Mouse (Mus musculus): ENCODE measurements around the gene Adrm1. TPM values are rescaled to one million over a fixed set of nuclear protein-coding genes. Genes with fewer than 3 reads are reported as not detected.
A peak's percentile ranks its signal among the peaks of the same experiment; 100 is the strongest.

The Adrm1 gene
- total and polyA plus RNA-seq, 3 experiments = 76.0 to 89.0 (median 79.2) TPM

- H3K27me3 ChIP-seq (ENCODE audit: control insufficient read depth, insufficient read depth, low read length) = no peaks in the 10 kb centered on the region
- intact Hi-C loops (cut with DNase I) = no loop called here
- TF ChIP-seq EP300 (IDR thresholded peaks at IDR 0.05; ENCODE audit: insufficient read depth, low read depth, low read length) = no peak
- no peak for TF ChIP-seq CTCF (IDR thresholded peaks at IDR 0.05)
- no peaks in the 10 kb centered on the region for H3K36me3 ChIP-seq (ENCODE audit: control insufficient read depth, insufficient read depth, low read length)
- no peak overlapping the region for H3K4me3 ChIP-seq
- H3K9ac ChIP-seq (ENCODE audit: low read depth, low read length) = no peak overlapping the region
- 91% methylated on average over 5 of the region's 5 CpGs for WGBS
- peaks cover 14% of the 10 kb centered on the region for H3K4me1 ChIP-seq (ENCODE audit: control insufficient read depth, insufficient read depth, low read length)
- DNase-seq = no peak
- H3K27ac ChIP-seq = no peak overlapping the region
- H3K79me2 ChIP-seq (replicated peaks; ENCODE audit: control insufficient read depth, insufficient read depth, low read length) = no peaks in the 10 kb centered on the region
Observed at GRCm38 (mm10) chr2:180174121-180174520, 2.8 kb downstream of the Adrm1 start.

- intact Hi-C loops (cut with DNase I) = no loop called here
- H3K4me1 ChIP-seq (ENCODE audit: control insufficient read depth, insufficient read depth, low read length) = peaks cover 14% of the 10 kb centered on the region
- TF ChIP-seq CTCF (IDR thresholded peaks at IDR 0.05) (no peak), EP300 (IDR thresholded peaks at IDR 0.05; ENCODE audit: insufficient read depth, low read depth, low read length) (no peak), POLR2A (IDR thresholded peaks at IDR 0.05; ENCODE audit: insufficient read depth, low read depth, low read length) (no peak)
- no peak for DNase-seq
- H3K27me3 ChIP-seq (ENCODE audit: control insufficient read depth, insufficient read depth, low read length) = no peaks in the 10 kb centered on the region
- WGBS = 81% methylated on average over 7 of the region's 7 CpGs
- H3K4me3 ChIP-seq = no peak overlapping the region
- no peaks in the 10 kb centered on the region for H3K36me3 ChIP-seq (ENCODE audit: control insufficient read depth, insufficient read depth, low read length)
- H3K27ac ChIP-seq = no peak overlapping the region
- no peak overlapping the region for H3K9ac ChIP-seq (ENCODE audit: low read depth, low read length)
- no peaks in the 10 kb centered on the region for H3K79me2 ChIP-seq (replicated peaks; ENCODE audit: control insufficient read depth, insufficient read depth, low read length)
Observed at GRCm38 (mm10) chr2:180175725-180176124, 4.4 kb downstream of the Adrm1 start.

GRCm38 (mm10) chr2:180181542-180181941, 10.3 kb downstream of the Adrm1 start:
- Histone ChIP-seq H3K79me2 (replicated peaks; ENCODE audit: control insufficient read depth, insufficient read depth, low read length) (no peaks in the 10 kb centered on the region), H3K9ac (ENCODE audit: low read depth, low read length) (no peak overlapping the region), H3K27ac (no peak overlapping the region), H3K4me3 (no peak overlapping the region), H3K36me3 (ENCODE audit: control insufficient read depth, insufficient read depth, low read length) (no peaks in the 10 kb centered on the region), H3K27me3 (ENCODE audit: control insufficient read depth, insufficient read depth, low read length) (no peaks in the 10 kb centered on the region), H3K4me1 (ENCODE audit: control insufficient read depth, insufficient read depth, low read length) (no peaks in the 10 kb centered on the region)
- 81% methylated on average over 9 of the region's 9 CpGs for WGBS
- DNase-seq = no peak
- intact Hi-C loops (cut with DNase I) = no loop called here
- TF ChIP-seq EP300 (IDR thresholded peaks at IDR 0.05; ENCODE audit: insufficient read depth, low read depth, low read length) (no peak), CTCF (IDR thresholded peaks at IDR 0.05) (no peak), POLR2A (IDR thresholded peaks at IDR 0.05; ENCODE audit: insufficient read depth, low read depth, low read length) (no peak)

GRCm38 (mm10) chr2:180184011-180184751, 12.9 kb downstream of the Adrm1 start:
- no peak for DNase-seq
- intact Hi-C loops (cut with DNase I) = no loop called here
- no peaks in the 10 kb centered on the region for H3K79me2 ChIP-seq (replicated peaks; ENCODE audit: control insufficient read depth, insufficient read depth, low read length)
- H3K27ac ChIP-seq = no peak overlapping the region
- TF ChIP-seq POLR2A (IDR thresholded peaks at IDR 0.05; ENCODE audit: insufficient read depth, low read depth, low read length) = no peak
- no peak for TF ChIP-seq EP300 (IDR thresholded peaks at IDR 0.05; ENCODE audit: insufficient read depth, low read depth, low read length)
- TF ChIP-seq CTCF (IDR thresholded peaks at IDR 0.05) = no peak
- no peaks in the 10 kb centered on the region for H3K36me3 ChIP-seq (ENCODE audit: control insufficient read depth, insufficient read depth, low read length)
- H3K27me3 ChIP-seq (ENCODE audit: control insufficient read depth, insufficient read depth, low read length) = no peaks in the 10 kb centered on the region
- 89% methylated on average over 24 of the region's 24 CpGs for WGBS
- H3K9ac ChIP-seq (ENCODE audit: low read depth, low read length) = no peak overlapping the region
- no peaks in the 10 kb centered on the region for H3K4me1 ChIP-seq (ENCODE audit: control insufficient read depth, insufficient read depth, low read length)
- no peak overlapping the region for H3K4me3 ChIP-seq

GRCm38 (mm10) chr2:180184752-180185109, 13.4 kb downstream of the Adrm1 start:
- H3K4me1 ChIP-seq (ENCODE audit: control insufficient read depth, insufficient read depth, low read length) = no peaks in the 10 kb centered on the region
- H3K36me3 ChIP-seq (ENCODE audit: control insufficient read depth, insufficient read depth, low read length) = no peaks in the 10 kb centered on the region
- no peak for TF ChIP-seq EP300 (IDR thresholded peaks at IDR 0.05; ENCODE audit: insufficient read depth, low read depth, low read length)
- TF ChIP-seq CTCF (IDR thresholded peaks at IDR 0.05) = peak; percentile 47
- TF ChIP-seq POLR2A (IDR thresholded peaks at IDR 0.05; ENCODE audit: insufficient read depth, low read depth, low read length) = no peak
- H3K27me3 ChIP-seq (ENCODE audit: control insufficient read depth, insufficient read depth, low read length) = no peaks in the 10 kb centered on the region
- H3K9ac ChIP-seq (ENCODE audit: low read depth, low read length) = no peak overlapping the region
- H3K79me2 ChIP-seq (replicated peaks; ENCODE audit: control insufficient read depth, insufficient read depth, low read length) = no peaks in the 10 kb centered on the region
- H3K4me3 ChIP-seq = no peak overlapping the region
- 73% methylated on average over 6 of the region's 6 CpGs for WGBS
- DNase-seq = no peak
- no peak overlapping the region for H3K27ac ChIP-seq
- intact Hi-C loops (cut with DNase I) = no loop called here

- no peak overlapping the region for H3K27ac ChIP-seq
- intact Hi-C loops (cut with DNase I) = no loop called here
- no peaks in the 10 kb centered on the region for H3K36me3 ChIP-seq (ENCODE audit: control insufficient read depth, insufficient read depth, low read length)
- DNase-seq = no peak
- no peak for TF ChIP-seq POLR2A (IDR thresholded peaks at IDR 0.05; ENCODE audit: insufficient read depth, low read depth, low read length)
- TF ChIP-seq EP300 (IDR thresholded peaks at IDR 0.05; ENCODE audit: insufficient read depth, low read depth, low read length) = no peak
- TF ChIP-seq CTCF (IDR thresholded peaks at IDR 0.05) = no peak
- no peaks in the 10 kb centered on the region for H3K4me1 ChIP-seq (ENCODE audit: control insufficient read depth, insufficient read depth, low read length)
- H3K27me3 ChIP-seq (ENCODE audit: control insufficient read depth, insufficient read depth, low read length) = no peaks in the 10 kb centered on the region
- H3K9ac ChIP-seq (ENCODE audit: low read depth, low read length) = no peak overlapping the region
- H3K4me3 ChIP-seq = no peak overlapping the region
- no peaks in the 10 kb centered on the region for H3K79me2 ChIP-seq (replicated peaks; ENCODE audit: control insufficient read depth, insufficient read depth, low read length)
- 94% methylated on average over 14 of the region's 14 CpGs for WGBS
Observed at GRCm38 (mm10) chr2:180185686-180186085, 14.4 kb downstream of the Adrm1 start.
